Mouse (Mus musculus) right cerebral cortex, postnatal 14 days (tissue): Measurements from ENCODE around the gene Bud31.
"Not testable (repeated sequence)": the region's sequence is repeated elsewhere in the genome, so short reads cannot be mapped to it uniquely, and the experiment has no call there.

Source experiments
- DNase-seq: peaks from one replicate; pipeline ENCODE4 v3.0.0; 2022

The Bud31 gene

DNA sequence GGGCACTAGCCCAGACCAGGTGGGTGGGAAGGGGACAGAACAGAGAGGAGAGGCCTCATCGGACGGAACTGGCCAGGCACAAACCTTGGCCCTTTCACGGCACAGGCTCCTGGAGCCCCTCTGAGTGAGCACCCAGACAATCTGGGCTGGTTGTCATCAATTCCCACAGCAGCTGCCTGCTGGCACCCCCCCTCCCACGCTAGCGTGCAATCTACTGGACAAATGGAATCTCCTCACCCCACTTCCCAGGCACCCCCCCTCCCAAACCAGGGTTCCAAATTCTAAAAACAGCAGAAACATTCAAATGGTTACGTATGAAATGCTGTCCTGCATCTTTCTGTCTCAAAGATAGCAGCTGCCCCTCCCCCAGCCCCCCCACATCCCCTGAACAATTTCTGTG is 10.4 kb upstream of the Bud31 start:
- DNase-seq = not testable (repeated sequence)

DNA sequence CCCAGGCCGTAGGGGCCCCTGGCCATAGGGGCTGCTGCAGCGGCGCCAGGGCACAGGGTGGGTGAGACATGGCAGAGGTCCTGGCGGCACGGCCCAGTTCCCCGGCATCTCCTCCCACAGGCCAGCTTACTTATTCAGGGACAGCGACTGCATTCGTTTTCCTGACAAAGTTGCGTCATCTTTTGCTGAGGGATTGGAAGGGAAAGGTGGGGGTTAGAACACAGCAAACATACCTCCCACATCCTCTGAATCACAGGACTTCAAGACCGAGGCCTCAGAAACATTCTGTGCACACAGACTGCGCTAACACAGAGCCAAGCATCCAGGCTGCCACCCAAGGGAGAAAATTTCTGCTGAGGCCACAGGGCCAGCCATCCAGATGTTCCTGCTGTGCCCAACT is 10.0 kb upstream of the Bud31 start:
- DNase-seq = no peak

DNA sequence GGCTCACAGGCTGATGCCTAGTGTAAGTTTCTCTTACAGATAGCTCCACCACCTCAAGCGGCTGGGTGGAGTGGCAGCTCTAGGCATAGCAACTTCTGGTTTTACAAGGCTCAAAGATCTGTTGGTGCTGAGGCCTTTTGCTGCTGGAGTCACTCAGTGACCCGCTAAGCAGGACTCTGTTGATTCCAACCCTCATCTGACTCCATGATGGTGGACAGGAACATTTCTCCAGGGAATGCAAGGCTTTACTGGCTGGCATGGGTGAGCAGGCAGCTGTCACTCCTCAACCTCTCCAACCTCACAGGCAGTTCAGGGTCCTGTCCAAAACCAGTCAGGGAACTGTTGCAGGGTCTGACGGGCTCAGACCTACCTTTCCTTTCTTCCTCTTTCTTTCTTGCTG is 9.2 kb upstream of the Bud31 start:
- DNase-seq = no peak

DNA sequence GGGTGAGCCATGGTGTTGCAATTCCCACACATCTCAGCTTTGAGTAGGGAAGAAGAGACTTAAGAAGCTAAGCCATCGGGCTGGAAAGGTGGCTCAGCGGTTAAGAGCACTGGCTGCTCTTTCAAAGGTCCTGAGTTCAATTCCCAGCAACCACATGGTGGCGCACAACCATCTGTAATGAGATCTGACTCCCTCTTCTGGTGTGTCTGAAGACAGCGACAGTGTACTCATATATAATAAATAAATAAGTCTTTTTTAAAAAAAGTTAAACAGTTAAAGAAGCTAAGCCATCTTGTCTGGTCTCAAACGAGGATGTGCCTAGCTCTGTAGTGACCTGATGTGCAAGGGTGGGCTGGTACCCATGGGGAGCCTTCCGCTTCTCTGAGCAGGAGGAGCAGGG is 6.9 kb upstream of the Bud31 start:
- not testable (repeated sequence) for DNase-seq

DNA sequence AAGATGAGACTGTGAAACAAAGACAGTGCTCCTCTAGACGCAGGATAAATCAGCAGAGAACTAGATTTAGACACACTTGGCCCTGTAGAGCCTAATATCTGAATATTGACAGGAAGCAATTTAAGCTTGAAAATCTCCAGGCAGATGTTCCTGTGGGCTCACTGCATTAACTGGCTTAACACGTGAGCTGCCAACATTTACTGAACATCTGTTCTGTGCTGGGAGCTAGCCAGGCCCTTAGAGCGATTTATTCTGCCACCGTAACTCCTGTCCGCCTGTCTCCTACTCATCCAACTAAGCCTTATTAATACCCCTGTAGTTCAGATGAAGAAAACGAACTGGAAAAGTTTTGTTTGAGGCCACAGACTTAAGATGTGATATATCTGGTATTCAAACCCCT is 1.3 kb upstream of the Bud31 start:
- DNase-seq = no peak

DNA sequence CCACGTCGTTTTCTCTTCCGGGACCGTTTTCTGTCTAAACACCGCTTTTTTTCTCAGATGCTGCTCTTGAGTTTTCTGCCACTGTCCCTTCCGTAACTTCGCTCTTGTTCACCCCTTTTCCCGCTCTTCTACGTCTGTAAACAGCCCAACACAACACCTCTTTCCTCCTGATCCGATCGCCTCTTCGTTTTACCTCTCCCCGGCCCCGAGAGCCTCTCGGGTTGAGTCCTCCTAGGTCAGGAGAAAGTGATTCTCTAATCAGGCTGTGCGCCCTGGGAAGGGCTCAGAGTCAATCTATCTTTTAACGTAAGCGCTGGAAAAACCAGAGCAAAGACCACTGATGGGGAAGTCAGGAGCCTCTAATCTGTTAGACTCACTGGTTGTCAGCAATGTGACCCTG is 449 bp downstream of the Bud31 start:
- DNase-seq = no peak

DNA sequence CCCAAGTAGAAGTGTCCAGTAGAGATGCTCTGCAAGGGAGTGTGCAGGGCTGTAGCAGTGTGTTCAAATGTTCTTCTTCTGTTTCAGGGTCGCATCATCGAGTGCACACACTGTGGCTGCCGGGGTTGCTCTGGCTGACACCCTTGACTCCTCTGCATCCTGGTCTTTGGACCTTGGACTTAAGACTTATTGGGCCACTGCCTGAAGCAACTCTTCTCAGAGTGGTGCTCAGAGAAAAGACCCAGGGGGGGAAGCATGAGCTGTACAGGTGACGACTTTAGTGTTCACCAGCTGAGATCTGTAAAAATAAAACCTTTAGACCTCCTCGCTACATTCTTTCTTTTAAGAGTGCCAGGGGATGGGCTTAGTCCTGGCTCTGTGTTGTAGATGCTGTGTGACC is 7.6 kb downstream of the Bud31 start:
- no peak for DNase-seq

DNA sequence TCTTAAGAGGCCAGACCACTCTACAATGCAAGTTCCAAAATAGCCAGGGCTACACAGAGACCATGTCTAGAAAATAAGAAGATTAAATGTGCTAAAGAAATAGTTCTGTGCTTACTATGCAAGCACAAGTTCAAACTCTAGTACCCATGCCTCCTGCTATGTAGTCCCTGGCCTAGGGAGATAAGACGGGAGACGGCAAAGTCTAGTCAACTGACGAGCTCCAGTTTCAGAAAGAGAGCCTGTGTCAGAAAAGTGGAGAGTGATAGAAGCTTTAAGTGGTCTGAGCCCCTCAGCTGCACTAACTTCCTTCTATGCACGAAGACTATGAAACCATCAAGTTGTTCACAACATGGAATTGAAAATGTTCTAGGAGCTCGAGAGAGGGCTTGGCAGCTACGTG is 9.1 kb downstream of the Bud31 start:
- DNase-seq = no peak

DNA sequence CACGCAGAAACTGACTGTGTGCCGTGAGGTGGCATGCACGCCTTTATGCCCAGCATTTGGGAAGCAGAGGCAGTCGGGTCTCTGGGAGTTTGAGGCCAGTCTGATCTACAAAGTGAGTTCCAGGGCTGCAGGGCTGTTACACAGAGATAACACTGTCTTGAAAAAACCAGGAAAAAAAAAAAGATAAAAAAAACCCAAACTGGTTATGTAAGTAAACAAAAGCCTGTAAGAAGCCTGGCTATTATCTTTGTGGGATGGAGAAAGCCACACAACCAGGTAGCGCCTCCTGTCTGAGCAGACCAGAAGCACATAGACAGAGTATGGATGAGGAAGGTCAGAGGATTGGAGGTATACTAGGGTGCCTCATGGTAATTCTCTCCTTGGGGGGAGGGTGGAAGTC is 12.5 kb downstream of the Bud31 start:
- no peak for DNase-seq

DNA sequence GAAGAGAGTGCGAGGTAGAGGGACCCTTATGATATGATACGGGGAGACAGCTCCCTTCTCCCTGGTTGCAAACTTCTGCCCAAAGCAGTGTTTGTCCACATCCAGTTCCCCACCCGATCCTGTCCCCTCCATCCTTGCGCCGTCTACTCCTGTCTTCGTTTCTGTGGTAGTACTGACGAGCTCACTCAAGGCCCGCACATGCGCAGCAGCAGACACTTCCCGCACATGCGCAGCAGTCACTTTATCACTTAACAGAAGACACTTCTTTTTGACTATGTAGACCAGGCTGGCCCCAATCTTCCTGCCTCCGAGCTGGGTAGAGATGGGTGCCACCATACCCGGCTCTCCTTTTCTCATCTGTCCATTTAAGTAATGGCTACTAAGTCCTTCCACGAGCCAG is 21.2 kb downstream of the Bud31 start:
- no peak for DNase-seq

DNA sequence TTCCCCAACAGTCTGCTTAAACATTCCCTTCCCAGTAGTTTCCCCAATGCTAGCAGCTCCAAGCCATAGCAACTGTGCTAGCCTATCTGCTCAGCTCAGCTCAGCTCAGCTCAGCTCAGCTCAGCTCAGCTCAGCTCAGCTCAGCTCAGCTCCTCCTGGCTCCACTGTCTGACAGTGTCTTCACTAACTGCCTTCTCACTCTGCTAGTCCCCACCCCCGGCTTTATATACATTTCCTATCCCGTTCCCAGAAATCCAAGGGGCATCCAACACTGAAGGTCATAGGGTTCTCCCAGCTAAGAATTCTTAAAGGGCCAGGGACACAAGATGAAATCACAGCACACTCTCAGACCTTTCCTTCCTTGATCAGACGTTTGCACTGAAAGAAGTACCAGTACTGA is 24.5 kb downstream of the Bud31 start:
- no peak for DNase-seq

DNA sequence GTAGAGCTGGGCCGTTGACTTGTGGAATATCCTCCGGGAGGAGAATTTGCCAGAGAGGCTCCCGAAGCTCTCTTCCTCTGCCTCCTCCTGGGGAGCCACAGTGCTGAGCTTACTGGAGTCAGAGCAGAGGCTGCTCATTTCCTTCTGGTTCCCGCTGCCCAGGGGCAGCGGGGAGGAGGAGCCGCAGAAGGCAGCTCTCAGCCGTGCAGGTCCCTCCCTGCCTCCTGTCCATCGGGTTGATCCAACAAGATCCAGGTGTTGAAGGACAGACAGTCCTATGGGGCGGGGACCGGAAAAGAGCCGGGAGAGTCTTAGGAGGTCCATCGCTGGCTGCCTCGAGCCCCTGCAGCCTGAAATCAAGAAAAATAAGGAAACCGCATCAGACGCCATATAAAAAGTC is 25.0 kb downstream of the Bud31 start:
- DNase-seq = no peak

DNA sequence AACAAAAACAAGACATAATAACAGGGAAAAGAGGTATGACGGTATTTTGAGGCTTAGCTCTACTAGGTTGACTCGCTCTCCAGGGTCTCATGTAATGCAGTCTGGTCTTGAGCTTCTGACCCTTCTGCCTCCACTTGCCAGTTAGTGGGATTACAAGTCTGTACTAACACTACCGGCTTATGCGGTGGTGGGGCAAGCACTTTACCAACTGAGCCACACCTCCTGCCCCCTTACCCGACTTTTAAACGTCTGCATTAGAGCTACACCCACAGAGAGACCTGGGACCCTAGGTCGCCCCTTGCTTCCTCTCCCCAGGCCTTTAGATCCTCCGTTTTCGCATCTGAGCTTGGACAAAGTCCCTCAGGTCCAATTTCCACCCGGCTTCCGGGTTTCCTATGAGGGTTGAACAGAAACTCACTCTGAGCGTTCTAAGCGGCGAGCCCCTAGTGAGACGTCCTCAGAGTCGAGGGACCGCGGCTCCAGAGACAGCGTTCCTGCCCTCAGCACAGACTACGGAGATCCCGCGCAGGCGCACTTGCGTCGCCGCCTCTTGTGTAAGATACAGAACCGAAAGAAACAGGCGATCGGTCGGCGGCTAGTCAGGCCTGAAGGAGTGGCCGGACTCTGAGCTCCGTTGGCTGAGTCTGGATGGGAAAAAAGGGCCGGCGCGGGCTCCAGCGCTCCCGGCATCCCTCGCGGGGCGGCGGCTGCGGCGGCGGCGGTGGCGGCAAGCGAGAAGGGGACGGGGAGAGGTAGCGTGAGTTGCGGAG is 26.6 kb downstream of the Bud31 start, which contains the start of the genes Ptcd1 and Cpsf4:
Gene Ptcd1 (minus strand): TSS at position 573 of the 770 bp plus-strand sequence.
Gene Cpsf4 (plus strand): TSS at position 678 of the 770 bp plus-strand sequence.
- DNase-seq = peak; percentile 99

DNA sequence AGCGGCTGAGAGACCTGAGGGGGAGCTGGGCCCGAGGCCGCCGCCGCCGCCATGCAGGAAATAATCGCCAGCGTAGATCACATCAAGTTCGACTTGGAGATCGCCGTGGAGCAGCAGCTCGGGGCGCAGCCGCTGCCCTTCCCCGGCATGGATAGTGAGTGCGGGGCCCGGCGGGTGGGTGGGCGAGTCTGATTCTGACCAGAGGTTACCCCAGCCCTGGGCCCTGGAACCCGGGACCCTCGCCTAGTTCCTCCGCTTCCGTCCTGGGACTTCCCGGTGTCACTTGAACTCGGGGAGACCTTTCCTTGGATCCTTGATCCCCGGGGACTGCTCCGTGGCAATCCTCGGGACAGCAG is 27.1 kb downstream of the Bud31 start:
- no peak for DNase-seq

DNA sequence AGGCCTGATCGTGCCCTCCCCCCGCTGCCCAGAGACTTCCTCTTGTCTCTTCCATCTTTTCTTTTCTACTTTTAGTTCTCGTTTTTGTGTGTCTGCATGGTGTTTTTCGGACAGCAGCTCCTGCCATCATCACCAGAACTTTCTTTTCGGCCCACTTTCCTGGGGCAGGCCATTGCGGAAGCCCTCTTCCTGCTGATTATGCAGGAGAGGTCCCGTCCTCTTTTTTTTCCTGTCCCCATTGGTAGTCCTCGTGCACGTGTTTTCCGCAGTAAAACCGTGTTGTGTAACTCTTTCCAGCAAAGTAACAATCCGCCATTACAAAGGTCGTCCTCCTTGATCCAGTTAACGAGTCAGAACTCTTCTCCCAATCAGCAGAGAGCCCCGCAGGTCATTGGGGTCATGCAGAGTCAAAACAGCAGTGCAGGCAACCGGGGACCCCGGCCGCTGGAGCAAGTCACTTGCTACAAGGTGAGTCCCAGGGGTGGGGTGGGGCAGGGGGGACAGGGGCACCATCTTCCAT is 38.4 kb downstream of the Bud31 start:
- no peak for DNase-seq

DNA sequence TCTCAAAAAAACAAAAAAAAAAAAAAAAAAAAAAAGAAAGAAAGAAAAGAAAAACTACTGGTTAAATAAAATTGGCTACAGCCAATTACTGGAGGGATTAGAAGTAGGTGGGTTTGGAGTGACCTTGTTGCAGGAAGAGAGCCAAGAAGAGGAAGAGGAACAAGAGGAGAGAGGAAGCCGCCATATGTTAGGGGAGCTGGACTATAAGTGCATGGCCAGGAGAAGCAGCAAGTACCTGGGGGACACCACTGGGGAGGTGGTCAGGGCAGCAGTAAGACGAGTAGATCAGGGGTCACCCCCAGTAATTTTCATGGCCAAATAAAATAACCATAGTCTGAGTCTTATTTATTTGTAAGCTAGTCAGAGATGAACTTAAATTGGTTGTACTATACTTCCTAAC is 45.1 kb downstream of the Bud31 start:
- no peak for DNase-seq

DNA sequence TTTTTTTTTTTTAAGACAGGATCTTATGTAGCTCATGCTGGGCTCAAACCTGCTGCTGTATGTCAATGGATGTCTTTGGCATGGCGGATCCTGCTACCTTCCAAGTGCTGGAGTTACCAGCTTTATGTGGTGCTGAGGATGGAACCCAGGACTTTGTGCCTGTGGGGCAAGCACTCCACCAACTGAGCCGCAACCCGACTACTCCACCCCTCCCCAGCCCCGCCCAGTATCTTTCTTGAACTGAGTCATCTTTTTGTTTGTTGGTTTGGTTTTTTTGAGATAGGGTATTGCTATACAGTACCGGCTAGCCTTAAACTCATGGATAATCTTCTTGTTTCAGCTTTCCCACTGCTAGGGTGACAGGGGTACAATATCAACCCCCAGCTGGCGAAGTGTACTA is 49.3 kb downstream of the Bud31 start:
- DNase-seq = no peak

DNA sequence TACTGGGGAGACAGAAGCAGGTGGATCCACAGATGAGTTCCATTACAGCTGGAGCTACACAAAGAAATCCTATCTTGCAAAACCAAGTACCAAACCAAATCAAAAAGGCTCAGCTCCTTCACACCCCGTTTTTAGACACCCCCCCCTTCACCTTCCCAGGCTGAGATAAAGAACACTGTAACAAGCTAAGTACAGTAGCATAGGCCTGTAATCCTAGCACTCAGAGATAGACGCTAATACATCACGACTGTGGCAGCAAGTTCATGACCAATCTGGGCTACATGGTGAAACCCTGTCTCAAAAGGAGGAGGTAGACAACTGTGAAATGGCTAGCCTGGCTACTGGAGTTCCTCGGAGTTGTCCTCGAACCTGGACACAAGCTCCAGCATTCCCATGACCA is 50.2 kb downstream of the Bud31 start:
- no peak for DNase-seq

DNA sequence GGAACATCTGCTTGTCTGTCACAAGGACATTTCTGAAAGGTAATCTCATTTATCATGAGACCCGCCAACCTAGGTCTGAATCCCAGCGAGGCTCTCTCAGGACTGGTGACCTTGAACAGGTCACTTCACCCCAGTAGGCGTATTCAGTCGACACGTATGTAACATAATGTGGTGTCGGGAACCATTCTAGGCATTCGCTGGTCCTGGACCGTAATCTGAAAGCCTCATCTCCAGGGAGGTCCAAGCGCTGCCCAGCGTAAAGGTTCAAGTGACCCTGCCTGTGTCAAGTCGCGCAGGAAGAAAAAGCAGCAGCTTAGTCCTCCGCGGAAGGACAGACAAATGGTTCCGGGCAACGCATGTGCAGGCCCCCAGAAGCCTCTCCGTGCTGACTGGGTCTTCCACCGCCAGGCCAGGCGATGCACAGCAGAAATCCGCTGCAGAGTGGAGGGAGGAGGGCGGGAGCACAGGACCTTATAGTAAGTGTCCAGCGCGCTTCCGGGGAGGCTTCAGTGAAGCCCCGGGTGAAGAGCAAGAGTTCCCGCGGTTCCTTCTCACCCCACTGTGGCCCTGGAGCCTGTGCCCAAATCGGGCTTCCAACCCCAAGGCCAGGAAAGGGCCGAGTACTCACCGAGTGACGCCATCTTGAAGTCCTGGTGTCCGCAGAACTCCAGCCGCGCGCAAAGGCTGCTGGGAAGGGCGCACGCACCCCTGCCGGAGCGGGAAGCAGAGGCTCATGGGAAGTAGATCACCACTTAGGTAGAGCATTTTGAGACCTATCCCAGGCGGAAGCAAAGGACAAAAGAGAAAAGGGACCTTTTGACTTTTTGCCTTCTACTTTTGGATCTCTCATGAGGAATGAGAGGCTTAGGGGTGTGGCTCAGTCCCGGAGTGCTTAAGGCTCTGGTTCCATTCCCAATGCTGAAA is 51.0 kb downstream of the Bud31 start:
- DNase-seq = peak; percentile 89

DNA sequence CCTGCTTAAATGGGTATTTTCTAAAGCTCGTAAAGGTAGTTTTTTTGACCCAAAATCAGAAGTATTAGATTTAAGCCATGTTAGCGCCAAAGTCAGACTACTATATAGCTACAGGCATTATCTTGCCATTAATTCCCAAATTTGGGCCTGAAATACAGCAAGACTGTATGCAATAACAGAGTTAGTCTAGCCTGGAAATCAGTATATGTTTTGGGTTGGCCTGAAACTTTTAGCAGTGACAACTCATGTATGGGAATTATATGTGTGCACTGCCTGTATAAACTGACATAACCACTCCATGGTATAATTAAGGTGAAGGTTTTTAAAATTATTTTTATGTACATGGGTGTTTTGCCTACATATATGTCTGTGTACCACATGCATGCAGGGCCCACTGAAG is 51.8 kb downstream of the Bud31 start, which contains the start of gene Atp5j2:
Gene Atp5j2 (minus strand): TSS at position 101 of the 400 bp plus-strand sequence.
- no peak for DNase-seq
